Mouse (Mus musculus) kidney, postnatal 14 days (tissue): ENCODE data around the gene Gnb1l.

Source experiments
- DNase-seq: peaks from one replicate; pipeline ENCODE4 v3.0.0; 2022; ENCODE audit warnings: mixed read lengths

Gnb1l gene

GRCm38 (mm10) chr16:18552106-18552710 is 53.7 kb downstream of the Gnb1l start:
- no peak for DNase-seq

GRCm38 (mm10) chr16:18554721-18555120 is 56.2 kb downstream of the Gnb1l start:
- DNase-seq, result peak; percentile 8

DNA sequence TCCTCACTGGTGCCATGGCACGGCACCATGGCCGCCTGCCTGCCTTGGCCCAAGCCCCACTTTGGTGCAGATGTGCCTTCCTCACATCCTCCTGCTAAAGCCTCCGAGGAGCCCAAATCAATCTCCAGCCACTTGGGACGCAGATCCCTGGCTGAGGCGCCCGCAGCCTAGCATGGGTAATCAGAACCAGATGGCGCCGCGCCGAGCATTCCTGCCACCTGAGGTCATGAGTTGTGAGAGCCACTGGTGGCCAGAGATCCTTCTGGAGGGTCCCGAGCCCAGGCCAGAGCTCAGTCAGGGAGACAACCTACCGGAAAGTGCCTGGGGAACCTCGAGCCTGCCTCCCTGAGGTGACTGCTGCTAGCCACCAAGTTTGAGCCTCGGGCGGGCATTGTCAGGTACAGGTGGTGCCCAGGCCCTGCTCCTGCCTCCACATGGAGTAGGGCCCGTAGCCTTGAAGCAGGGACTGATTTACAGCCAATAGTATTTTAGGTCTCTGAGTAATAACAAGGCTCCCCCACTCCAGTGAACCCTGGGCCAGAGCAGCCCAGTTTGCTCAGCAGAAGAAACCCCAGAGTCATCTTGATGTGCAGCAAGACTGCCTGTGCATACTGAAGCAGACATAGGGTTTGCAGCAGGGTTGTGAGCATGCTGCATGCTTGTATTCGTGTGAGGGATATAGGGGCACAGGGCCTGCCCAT is 56.9 kb downstream of the Gnb1l start:
- DNase-seq, result no peak

DNA sequence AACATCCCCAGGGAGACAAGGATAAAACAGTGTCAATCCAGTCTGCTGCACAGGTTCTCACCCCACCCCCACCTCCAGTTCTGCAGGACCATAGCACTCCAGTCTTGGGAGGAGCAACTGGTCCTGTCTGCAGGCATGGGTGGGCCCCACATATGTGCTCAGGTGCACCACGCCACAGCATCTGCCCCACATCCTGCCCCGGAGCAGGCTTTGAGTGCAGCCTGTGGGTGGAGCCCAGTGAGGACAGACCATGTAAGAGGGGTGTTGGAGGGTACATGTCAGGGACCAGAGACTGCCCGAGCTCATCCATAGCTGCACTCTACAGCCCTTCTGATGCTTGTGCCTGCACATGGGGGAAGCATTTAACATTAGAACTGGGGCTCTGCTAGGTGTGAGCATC is 57.9 kb downstream of the Gnb1l start:
- no peak for DNase-seq

DNA sequence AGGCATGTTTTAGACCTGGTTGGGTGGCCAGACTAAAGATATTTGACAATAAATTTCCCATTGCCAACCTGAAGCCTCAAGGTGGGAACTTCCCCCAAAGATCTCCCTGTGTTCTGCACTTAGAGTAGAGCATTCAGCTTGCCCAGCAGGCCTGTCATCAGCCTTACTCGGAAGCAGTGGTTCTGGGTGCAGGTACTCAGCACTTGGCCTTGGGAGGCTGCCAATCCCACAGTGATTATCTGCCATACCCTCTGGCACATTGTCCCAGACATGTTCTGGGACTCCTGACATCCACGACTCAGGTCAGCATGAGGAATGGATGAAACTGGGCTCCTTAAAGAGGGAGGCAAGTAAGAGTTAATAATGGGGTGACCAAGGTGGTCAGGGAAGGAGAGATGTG is 66.0 kb downstream of the Gnb1l start:
- DNase-seq, result no peak

GRCm38 (mm10) chr16:18568599-18568998 is 70.1 kb downstream of the Gnb1l start:
- no peak for DNase-seq

GRCm38 (mm10) chr16:18574196-18574595 is 75.7 kb downstream of the Gnb1l start:
- DNase-seq, result no peak

GRCm38 (mm10) chr16:18577071-18577470 is 78.6 kb downstream of the Gnb1l start:
- DNase-seq, result no peak

DNA sequence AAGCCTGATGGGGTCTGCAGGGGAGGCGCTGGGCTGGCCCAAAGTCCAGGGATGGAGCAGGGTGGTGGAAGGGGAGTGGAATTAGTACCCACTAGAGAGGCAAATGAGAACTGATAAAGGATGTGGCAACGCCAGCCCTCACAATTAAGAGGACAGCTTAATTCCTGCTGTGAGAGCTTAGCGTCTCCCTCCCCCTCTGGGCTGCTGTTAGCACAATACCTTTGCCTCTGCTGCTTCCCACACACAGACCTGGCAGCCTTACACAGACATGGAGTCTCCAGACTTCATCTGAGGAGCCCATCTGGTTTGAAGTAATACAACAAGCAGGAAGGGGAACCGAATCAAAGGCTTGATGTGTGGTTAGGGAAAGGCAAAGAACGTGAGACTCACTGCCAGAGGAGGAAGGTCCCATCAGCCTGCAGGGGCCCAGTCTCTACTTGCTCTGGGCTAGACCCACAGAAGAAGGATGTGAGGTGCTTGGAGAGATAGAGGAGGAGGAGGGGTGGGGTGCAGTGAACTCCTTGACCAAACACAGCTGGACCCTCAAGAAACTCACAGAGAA is 79.2 kb downstream of the Gnb1l start:
- DNase-seq, result no peak

- DNase-seq, result no peak
These were observed 81.9 kb downstream of the Gnb1l start for GRCm38 (mm10) chr16:18580389-18580788.

GRCm38 (mm10) chr16:18581050-18581622 is 82.6 kb downstream of the Gnb1l start:
- DNase-seq, result no peak

DNA sequence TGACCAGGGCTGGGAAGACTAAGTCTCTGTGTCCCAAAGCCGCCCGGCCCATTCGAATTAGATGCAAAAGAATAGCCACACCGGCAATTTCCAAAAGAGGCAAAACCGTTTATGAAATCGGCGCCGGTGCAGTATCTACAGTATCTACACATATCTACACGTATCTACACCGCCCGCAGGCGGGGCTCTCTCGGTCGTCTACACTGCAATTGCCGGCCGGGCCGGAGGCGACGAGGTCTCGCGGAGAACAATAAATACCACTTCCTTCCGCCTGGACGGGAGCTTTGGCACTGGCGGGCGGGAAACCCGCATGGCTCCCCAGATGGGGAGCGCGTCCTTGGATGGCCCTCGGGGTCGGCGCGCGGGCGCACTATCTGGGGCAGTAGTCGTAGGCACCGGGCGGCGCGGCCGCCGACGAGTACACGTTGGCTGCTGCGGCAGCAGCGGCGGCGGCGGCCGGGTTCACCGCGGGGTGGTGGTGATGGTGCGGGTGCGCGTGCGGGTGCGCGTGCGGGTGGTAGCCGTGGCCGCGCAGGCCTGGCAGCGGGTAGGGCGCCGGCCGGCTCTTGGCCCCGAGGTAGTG is 83.2 kb downstream of the Gnb1l start:
- DNase-seq, result no peak

GRCm38 (mm10) chr16:18582426-18583148 is 84.1 kb downstream of the Gnb1l start:
- no peak for DNase-seq

DNA sequence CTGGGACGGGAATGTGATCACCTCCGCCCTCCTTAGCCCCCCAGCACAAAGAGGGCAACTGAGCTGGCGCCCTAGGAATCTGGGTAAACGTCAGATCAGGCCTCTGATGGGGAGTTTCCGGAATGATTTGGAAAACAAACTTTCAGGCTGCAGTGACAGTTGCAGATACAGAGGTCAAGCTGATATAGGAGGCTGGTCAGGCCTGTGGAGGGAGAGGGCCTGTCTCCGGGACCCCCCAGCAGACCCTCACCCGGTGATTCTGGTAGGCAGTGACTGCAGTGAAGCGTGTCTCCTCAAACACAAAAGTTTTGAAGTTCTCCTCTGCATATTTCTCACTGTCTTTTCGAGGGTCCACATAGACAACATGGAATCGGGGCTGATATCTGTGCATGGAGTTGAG is 84.7 kb downstream of the Gnb1l start:
- no peak for DNase-seq

- DNase-seq, result no peak
These were observed 85.3 kb downstream of the Gnb1l start for GRCm38 (mm10) chr16:18583673-18584357.

DNA sequence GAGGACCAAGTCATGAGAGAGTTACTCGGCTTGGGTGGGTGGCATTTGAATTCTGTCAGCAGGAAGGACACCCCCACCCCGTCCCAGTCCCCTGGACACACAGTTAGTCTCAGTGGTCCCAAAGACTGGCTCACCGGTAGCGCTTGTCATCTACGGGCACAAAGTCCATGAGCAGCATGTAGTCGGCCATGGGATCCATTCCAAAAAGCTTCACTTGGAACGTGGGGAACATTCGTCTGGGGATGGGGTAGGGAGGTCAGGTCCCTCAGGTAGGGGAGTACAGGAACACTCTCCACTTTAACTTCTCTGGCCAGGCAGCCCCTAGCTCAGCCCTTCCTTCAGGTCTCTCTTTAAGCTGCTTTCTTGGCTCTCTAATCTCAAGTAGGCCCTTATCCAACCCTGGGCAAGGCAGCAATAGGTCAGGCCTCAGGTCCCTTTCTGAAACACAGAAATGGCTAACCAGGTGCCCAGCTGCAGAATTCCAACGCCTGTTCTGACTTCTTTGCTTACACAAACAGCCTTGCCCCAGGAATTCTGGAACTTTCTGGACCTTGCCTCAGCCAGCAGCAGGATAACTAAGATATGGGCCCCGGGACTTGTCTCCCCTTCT is 86.5 kb downstream of the Gnb1l start:
- no peak for DNase-seq

- DNase-seq, result no peak
These were observed 87.2 kb downstream of the Gnb1l start for GRCm38 (mm10) chr16:18585676-18586075.

- DNase-seq, result no peak
These were observed 87.8 kb downstream of the Gnb1l start for GRCm38 (mm10) chr16:18586076-18586905.

DNA sequence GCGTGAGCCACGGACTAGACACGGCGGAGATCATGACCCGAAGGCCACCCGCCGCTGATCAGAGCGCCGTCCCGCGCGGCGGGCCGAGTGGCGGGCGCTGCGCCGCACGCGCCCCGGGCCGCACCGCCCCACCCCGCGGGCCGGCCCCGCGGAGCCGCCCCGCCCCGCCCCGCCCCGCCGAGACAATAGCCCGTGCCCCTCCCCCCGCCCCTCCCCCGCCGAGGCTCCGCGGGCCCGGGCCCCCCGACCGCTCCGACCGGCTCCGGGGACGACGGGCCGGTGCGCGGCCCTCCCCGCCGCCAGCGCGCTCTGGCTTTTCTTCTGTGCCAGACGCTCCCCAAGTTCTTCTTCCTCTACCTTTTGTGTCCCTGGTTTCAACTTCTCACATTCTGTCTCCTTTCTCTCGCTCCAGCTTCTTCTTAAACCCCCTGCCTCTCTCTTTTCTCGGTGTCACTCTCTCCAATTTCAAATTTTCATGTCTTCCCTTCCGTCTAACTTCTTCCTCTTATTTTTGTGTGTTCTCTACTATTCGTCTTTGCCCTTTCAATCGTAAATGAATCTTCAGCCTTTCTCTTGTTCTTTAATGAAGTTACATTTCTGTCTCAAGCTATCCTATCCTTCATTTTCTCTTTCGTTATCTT is 88.5 kb downstream of the Gnb1l start:
- no peak for DNase-seq
